Mouse (Mus musculus) R1 (cell line): ENCODE results near the gene Cwf19l1.

Experiments
- DNase-seq: peaks from one replicate; pipeline ENCODE4 v3.0.0-alpha.2; 2018; ENCODE audit warnings: low read depth, low spot score

Cwf19l1 gene

DNA sequence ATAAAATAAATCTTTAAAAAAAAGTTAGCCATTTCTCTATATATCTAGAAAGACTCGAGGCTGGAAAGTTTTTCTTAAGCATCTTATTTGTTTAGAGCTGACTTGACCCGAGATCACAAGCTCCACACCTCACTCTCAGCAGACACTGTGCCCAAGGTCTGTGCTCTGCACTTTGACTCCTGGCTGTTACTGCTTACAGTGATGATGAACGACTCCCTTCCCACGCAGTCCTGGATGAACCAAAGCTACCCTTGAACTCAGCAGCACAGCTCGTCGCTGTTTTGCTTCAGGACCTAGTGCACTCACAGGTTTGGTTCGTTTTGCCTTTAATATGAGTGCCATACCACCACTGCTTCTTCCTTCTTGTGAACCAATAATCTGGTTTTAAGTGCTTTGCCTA, 71.9 kb downstream of the Cwf19l1 start:
- DNase-seq, result no peak

DNA sequence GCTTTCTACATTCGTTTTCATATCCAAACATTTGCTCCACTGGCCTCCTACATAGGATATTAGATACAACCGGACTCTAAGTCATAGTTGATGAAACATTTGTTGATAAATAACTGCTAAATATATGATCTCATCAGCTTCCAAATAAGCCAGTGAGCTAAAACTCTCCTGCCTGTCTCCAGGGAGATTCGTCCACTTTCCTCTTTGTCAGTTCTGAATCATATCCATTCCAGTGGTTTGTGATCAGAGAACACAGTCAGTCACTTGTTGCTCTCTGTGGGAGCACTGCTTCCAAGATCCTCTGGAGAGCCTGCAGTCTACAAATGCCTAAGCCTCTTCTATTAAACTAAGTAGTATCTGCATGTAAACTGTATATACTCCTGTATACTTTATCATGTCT, 75.5 kb downstream of the Cwf19l1 start:
- no peak for DNase-seq
